Mouse (Mus musculus) left cerebral cortex, postnatal 10 days (tissue): ENCODE measurements at regions not wholly inside any gene's neighbourhood (a gene's known extent, or its start where the extent isn't known, plus 50 kb on each side); places are given as distances from the start of the nearest gene placed in this dataset.
A peak's percentile ranks its signal among the peaks of the same experiment; 100 is the strongest.

Source experiments
- DNase-seq, 2 experiments: peaks; one replicate each; pipeline ENCODE4 v3.0.0; 2021 to 2022; ENCODE audit warnings: low spot score in 2 of 2, mixed read lengths in 1 of 2; ENCODE audit errors: extremely low spot score in 1 of 2
- intact Hi-C: fragments of 180-260 bp; cut with DNase I; formaldehyde crosslinking; loops from one replicate; pipeline ENCODE4 v1.15.1; 2025

DNA sequence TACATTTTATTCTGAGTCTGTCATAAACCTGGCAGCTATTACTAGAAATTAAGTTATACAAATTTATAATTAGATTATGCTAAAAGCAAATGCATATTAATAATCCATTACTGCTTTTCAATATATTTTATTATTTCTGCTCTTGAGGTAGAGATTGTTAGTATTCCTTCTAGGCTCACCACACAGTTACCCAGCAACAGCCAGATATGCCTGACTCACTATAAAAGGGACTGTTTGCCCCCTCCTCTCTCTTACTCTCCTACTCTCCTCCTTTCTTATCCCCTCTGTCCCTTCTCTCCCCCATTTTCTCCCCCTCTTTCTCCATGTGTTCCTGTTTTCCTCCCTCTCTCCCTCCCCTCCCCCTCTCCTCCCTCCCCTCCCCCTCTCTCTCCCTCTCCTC is 98.7 kb downstream of the 4930505A04Rik start:
- no peak for DNase-seq
- intact Hi-C loops: no loop called here

DNA sequence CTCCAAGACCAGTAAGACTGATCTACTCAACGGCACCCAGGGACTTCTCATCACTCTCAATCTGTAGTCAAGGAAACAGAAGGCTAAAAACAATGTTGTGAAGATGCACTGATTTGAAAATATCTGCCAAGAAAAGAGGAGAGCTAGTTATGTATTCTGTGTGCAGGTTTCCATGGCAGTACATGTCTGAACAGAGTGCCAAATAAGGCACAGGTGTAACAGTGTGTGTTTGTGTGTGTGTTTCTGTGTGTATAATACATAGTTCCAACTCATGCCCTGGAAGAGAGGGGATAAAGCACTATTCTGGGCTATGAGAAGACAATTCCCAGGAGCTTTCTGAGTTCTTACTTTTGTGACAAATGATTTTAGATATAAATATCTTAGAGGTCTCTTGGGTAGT is 99.7 kb downstream of the 4930505A04Rik start:
- peak in 1 of 2 experiments; percentile 3 for DNase-seq
- intact Hi-C loops: no loop called here

DNA sequence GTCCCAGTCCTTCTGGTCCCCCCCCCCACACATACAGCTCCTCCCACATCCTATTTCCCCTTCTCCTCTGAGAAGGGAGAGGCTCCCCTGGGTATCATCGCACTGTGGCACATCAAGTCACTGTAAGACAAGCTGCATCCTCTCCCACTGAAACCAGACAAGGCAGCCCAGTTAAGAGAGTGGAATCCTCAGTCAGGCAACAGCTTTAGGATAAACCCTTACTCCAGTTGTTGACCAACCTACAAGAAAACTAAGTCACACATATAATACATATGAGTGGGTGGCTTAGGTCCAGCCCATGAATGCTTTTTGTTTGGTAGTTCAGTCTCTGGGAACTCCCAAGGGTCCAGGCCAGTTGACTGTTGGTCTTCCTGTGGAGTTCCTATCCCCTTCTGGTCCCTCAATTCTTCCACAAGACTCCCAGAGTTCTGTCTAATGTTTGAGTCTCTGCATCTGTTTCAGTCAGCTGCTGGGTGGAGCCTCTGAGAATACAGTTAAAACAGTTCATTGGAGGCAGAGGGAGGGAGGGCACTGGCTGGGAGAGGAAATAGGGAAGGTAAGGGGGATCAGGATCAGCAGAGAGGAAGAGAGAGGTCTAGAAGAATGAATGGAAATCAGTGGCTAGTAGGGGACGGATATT is 101.7 kb upstream of the Sptbn1 start:
- intact Hi-C loops: no loop called here
- DNase-seq: no peak

DNA sequence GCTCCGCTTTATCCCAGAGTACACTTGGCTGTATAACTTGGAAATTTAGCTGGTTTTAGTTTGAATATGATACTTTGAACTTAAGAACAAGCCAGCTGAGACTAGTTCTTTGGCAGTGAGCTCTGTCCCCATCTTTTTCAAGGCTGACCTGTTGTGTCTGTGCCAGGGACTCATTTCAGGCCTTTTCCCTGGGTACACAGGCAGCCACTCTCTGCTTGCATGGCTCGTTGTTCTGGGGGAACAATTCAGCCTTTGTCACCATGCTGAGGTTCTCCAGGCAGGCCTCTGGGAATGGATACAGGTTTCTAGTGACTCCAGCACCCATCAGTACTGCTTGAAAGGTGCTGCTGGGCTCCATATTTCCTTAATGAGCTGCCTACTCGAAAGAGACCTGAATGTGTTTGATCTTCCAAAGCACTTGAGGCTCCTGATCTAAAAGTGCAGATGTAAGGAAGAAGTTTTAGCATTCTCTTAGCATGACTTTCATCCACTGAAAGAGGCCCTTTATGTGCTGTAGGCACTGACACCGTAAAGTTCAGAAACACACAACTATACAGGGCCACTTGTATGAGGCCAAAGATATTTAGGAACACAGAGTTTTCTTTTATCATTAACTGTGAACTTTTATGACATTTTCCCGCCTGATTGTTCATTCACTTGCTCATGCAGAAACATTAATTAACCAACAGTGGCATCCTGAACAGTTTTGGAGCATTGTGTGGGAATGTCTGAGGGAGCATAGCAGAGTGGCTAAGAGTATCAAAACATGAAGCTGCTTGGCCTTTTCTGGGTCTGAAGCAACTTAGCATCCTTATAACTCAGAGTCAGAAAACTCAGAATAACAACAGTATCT is 99.6 kb upstream of the Sptbn1 start:
- intact Hi-C loops: no loop called here
- DNase-seq: peak; percentile 22 to 50

DNA sequence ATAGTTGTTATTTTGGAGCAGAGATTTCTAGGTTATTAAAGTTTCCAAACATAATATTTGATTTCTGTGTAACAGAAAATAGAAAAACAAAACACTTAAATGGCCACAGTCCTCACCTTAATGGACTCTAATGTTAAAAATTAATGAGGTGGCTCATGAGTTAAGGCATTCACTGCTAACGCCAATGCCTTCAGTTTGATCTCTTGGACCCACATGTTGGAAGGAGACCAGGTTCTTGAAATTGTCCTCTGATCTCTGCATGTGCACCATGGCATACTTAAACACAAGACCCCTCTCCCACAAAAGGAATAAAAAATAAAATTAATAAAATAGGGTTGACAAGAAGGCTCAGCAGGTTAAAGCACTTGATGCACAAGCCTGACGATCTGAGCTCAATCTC is 98.5 kb upstream of the Sptbn1 start:
- no peak for DNase-seq
- intact Hi-C loops: no loop called here

DNA sequence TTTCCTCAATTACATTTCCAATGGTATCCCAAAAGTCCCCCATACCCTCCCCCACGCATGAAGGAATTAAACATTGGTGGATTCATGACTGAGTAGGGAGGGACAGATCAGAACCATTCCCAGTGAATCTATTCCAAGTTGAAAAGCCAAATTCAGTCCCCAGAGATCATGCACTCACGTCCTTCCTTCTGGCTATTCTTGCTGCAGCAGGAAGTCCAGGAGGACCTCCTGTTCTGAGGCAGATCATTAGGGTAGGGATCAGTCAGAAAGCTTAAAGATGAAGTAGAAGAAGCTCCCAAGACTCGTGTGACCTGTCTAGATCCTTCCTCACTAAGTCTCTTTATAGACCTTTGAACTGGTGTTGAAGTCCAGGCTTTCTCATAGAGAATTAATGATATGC is 97.0 kb upstream of the Sptbn1 start:
- intact Hi-C loops: no loop called here
- DNase-seq: no peak

DNA sequence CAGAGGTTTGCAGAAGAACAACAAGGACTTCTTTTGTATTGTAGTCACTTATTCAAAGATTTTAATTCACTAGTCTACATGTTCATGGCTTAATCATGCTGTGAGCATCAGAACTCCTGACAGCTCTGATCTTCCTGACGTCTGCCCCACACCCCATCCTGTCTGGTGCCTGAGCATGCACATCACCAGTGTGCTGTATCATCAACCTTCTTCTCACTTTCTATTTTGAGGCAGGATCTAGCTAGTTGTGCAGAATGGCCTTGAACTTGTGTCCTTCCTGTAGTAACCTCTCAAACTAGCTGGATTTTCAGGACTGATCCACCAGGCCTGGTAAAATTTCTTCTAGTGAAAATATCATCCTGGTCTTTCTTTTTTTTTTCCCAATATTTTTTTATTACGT is 96.6 kb upstream of the Sptbn1 start:
- intact Hi-C loops: no loop called here
- no peak for DNase-seq

DNA sequence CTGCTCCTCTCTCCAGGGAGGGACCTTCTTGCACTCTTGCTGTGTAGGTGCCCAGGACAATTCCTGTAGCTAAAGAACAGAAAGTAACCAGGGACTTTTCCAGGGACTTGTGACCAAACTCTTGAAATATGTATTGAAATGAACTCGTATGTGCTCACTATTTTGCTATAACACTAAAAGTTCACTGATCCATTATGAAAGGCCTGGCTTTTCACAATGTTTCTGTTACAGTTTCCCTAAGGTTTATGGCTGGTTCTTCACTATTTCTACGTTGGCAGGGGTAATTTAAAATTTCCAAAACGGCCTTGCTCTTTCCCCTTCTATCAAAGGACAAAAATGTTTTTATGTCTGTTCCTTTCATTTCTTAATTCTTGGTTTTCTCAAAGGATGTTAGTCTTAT is 90.2 kb upstream of the Sptbn1 start:
- intact Hi-C loops: no loop called here
- DNase-seq: no peak

DNA sequence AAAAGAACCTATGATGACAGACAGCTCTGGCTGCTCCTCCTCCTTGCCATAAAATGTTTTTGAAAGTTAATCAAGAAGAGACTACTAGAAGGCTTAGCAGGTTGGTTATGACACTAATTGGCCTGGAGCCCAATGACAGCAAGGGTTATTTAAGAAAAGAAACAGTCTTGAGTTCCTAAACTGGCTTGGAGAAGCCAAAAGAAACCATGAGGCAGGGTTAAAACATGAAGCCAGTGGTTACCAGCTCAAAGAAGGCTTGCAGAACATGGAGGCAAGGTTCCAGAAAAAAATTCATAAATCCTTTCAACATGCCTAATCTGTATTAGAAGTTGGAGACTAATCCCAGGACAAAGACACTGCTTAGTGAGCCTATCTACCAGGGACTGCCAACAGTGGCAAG is 87.4 kb upstream of the Sptbn1 start:
- intact Hi-C loops: no loop called here

DNA sequence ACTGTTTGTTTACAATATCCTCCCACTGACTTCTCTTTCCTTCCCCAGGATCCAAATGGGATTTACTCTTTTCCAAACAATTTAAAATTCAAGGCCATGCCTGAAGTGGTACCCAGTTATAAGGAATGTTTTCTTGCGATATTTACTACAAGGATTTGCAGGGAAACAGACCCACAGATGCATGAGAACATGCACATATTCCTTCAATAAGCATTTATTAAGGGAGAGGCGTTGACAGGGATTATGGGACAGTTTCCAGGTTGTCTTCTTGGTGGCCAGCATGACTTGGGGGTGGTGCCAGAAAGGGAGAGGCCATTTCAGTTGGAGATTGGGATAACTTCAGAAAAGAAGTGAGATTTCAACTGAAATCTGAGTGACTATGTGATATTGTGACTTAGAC is 58.4 kb upstream of the Sptbn1 start:
- no peak for DNase-seq
- intact Hi-C loops: no loop called here

More for the DNA sequence above, 87.4 kb upstream of the Sptbn1 start:
- DNase-seq: no peak
